Mouse (Mus musculus): ENCODE results near the gene Cpped1. TPM values are rescaled to one million over a fixed set of nuclear protein-coding genes. Genes with fewer than 3 reads are reported as not detected.
A peak's percentile ranks its signal among the peaks of the same experiment; 100 is the strongest.

The Cpped1 gene
- total and polyA plus RNA-seq, 2 experiments from 2014 or later, result 16.5 to 19.1 TPM

DNA sequence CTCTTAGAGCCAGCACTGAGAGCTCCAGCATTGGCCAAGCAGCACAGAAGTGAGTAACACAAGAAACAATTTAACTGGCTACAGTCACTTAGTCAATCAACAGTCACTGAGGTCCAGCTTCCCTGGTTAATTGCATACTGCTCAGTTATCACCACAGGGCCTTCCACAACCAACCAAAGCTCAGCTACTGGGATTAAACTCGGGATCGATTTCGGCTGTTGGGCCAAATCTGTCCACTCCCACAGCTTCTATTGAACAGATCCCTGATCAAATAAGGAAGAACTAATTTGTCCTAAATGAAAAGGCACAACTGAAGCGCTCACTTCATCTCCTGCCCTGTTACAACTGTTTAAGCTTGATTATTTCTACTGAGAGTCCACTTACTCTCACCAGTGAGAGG, 4.0 kb downstream of the Cpped1 start:
- no peak overlapping the region for H3K9ac ChIP-seq
- H3K9me3 ChIP-seq (ENCODE audit: low read length), result no peaks in the 10 kb centered on the region
- H3K4me2 ChIP-seq (ENCODE audit: low read depth), result no peak overlapping the region
- no peak overlapping the region for H3K4me3 ChIP-seq (ENCODE audit: low read depth, low read length)
- 81% methylated on average over 4 of the region's 4 CpGs for WGBS
- no peaks in the 10 kb centered on the region for H3K36me3 ChIP-seq (ENCODE audit: insufficient read depth)
- no peak for TF ChIP-seq CTCF (IDR thresholded peaks at IDR 0.05; ENCODE audit: low read depth)
- DNase-seq (no peak), ATAC-seq (no peak)
- peaks cover 9% of the 10 kb centered on the region; the same call in 1 of the 2 replicates for H3K4me1 ChIP-seq (ENCODE audit: insufficient read depth)
- no peaks in the 10 kb centered on the region for H3K27me3 ChIP-seq (ENCODE audit: insufficient read depth, low read length)
- H3K27ac ChIP-seq (ENCODE audit: low read depth, low read length), result no peak overlapping the region

DNA sequence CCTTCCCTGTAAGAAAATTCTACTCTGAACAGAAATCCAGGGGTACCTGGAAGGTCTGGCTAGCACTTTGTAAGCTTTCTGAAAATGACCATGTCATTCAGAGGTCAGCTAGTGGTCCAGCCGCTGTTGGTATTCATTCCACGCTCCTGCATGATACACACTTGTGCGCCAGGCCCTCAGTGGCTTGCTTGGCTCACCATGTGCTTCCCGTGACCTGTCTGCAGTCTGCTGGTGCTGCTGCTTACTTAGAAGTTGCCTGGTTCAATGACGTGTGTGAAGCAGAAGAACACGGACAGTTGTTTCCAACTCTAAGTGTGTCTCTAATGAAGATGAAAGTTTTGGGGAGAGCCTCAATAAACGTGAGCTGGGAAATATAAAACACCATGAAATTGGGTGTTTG, 7.2 kb downstream of the Cpped1 start:
- no peak overlapping the region for H3K4me2 ChIP-seq (ENCODE audit: low read depth)
- no peaks in the 10 kb centered on the region for H3K9me3 ChIP-seq (ENCODE audit: low read length)
- H3K27me3 ChIP-seq (ENCODE audit: insufficient read depth, low read length), result no peaks in the 10 kb centered on the region
- WGBS, result 89% methylated on average over 7 of the region's 7 CpGs
- no peak for ATAC-seq
- H3K36me3 ChIP-seq (ENCODE audit: insufficient read depth), result no peaks in the 10 kb centered on the region
- no peak overlapping the region for H3K4me3 ChIP-seq (ENCODE audit: low read depth, low read length)
- TF ChIP-seq CTCF (IDR thresholded peaks at IDR 0.05; ENCODE audit: low read depth), result no peak
- H3K9ac ChIP-seq, result no peak overlapping the region
- no peak for DNase-seq
- no peak overlapping the region for H3K27ac ChIP-seq (ENCODE audit: low read depth, low read length)
- no peaks in the 10 kb centered on the region for H3K4me1 ChIP-seq (ENCODE audit: insufficient read depth)

DNA sequence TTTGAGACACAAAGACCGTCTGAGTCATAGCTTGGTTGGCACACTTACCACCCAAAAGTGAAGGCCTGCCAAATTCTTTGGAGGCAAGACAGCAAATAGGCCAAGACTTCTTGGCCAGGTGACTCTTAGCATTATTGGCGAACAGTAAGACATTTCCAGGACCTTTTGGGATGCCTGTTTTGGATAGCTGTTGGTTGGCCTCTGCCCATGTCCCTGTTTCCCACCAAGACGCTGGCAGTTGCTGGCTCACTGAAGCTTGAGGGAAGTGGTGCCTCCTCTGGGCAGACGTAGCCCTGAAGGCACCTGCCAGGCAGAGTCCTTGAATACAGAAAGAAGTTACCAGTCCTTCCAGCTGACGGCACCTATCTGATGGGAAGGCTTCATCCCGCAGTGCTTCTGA, 8.9 kb downstream of the Cpped1 start:
- Histone ChIP-seq H3K9ac (no peak overlapping the region), H3K4me3 (ENCODE audit: low read depth, low read length) (no peak overlapping the region), H3K27me3 (ENCODE audit: insufficient read depth, low read length) (no peaks in the 10 kb centered on the region), H3K27ac (ENCODE audit: low read depth, low read length) (no peak overlapping the region), H3K4me2 (ENCODE audit: low read depth) (no peak overlapping the region), H3K36me3 (ENCODE audit: insufficient read depth) (no peaks in the 10 kb centered on the region), H3K4me1 (ENCODE audit: insufficient read depth) (no peaks in the 10 kb centered on the region), H3K9me3 (ENCODE audit: low read length) (no peaks in the 10 kb centered on the region)
- no peak for TF ChIP-seq CTCF (IDR thresholded peaks at IDR 0.05; ENCODE audit: low read depth)
- 84% methylated on average over 6 of the region's 6 CpGs for WGBS
- ATAC-seq (no peak), DNase-seq (no peak)

DNA sequence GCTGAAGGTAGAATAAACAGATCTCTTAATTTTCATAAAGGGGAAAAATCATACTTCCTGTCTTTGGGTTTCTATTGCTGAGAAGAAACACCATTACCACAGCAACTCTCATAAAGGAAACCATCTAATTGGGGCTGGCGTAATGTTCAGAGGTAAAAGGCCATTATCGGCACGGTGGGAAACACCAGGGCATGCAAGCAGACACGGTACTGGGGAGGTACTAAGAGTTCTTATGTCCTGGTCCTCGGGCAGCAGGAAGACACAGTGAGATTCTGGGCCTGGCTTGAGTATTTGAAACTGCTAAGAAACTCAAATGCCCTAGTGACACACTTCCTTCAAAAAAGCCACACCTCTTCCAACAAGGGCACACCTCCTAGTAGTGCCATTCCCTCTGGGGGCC, 12.8 kb downstream of the Cpped1 start:
- Histone ChIP-seq H3K36me3 (ENCODE audit: insufficient read depth) (no peaks in the 10 kb centered on the region), H3K9ac (no peak overlapping the region), H3K4me2 (ENCODE audit: low read depth) (no peak overlapping the region), H3K4me3 (ENCODE audit: low read depth, low read length) (no peak overlapping the region), H3K4me1 (ENCODE audit: insufficient read depth) (no peaks in the 10 kb centered on the region), H3K27me3 (ENCODE audit: insufficient read depth, low read length) (no peaks in the 10 kb centered on the region), H3K9me3 (ENCODE audit: low read length) (no peaks in the 10 kb centered on the region), H3K27ac (ENCODE audit: low read depth, low read length) (no peak overlapping the region)
- ATAC-seq (no peak), DNase-seq (no peak)
- 90% methylated on average over 5 of the region's 5 CpGs for WGBS
- no peak for TF ChIP-seq CTCF (IDR thresholded peaks at IDR 0.05; ENCODE audit: low read depth)

DNA sequence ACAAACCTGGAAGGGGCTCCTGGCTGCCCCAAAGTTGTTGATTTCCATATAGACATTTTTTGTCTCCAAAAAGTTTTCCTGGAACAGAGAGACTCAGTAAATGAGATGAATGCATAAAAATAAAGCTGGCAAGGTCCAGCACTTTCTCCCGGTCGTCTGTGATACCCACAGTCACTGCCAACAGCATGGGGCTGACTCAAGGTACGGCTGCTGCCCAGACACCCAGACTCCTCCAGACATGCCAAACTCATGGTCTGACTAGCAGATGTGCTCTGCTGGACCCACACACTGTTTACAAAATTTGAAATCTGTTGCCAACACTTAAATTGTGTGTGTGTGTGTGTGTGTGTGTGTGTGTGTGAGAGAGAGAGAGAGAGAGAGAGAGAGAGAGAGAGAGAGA, 14.4 kb downstream of the Cpped1 start:
- DNase-seq (peak; percentile 54), ATAC-seq (peak; percentile 79)
- Histone ChIP-seq H3K27ac (ENCODE audit: low read depth, low read length) (no peak overlapping the region), H3K27me3 (ENCODE audit: insufficient read depth, low read length) (no peaks in the 10 kb centered on the region), H3K4me2 (ENCODE audit: low read depth) (no peak overlapping the region), H3K4me1 (ENCODE audit: insufficient read depth) (no peaks in the 10 kb centered on the region), H3K9me3 (ENCODE audit: low read length) (no peaks in the 10 kb centered on the region), H3K9ac (no peak overlapping the region), H3K4me3 (ENCODE audit: low read depth, low read length) (no peak overlapping the region), H3K36me3 (ENCODE audit: insufficient read depth) (no peaks in the 10 kb centered on the region)
- no peak for TF ChIP-seq CTCF (IDR thresholded peaks at IDR 0.05; ENCODE audit: low read depth)
- 54% methylated on average over 3 of the region's 3 CpGs for WGBS

DNA sequence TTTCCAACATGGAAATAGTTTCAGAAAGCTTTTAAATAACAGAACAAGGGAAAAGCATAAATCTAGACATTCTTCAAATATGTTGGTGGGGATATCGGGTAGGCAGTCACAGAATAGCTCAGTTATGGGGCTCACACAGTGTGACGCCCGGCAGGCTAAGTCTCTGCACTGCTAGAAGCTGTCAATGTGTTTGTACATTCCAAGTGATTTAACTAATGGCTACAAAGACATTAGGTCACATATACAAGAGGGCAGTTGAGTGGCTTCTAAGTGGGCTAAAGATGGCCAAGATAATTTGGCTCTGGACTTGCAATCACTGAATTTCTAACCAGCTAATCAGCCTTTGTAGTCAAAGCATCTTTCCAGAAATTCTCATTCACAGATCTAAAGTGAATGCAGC, 19.1 kb downstream of the Cpped1 start:
- H3K4me3 ChIP-seq (ENCODE audit: low read depth, low read length), result no peak overlapping the region

DNA sequence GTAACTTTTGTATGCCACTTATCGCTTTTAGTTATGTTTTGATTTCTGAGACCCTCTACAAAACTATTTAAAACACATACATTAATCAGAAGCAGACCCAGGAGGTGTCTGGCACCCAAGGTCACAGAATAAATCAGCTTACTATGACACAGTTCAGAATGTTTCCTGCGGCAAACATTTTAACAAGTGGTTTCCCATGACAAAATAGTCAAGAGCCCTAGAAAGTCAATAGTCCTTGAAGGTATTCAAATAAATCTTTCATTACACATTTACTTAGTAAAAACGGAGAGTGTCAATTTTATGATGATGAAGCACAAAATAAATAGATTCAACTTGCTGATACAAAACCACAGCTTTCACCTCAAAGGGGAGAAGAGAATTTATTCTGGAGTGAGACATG, 19.5 kb downstream of the Cpped1 start:
- Histone ChIP-seq H3K9me3 (ENCODE audit: low read length) (no peaks in the 10 kb centered on the region), H3K27me3 (ENCODE audit: insufficient read depth, low read length) (no peaks in the 10 kb centered on the region), H3K4me1 (ENCODE audit: insufficient read depth) (no peaks in the 10 kb centered on the region), H3K4me3 (ENCODE audit: low read depth, low read length) (no peak overlapping the region), H3K9ac (no peak overlapping the region), H3K36me3 (ENCODE audit: insufficient read depth) (no peaks in the 10 kb centered on the region), H3K4me2 (ENCODE audit: low read depth) (no peak overlapping the region), H3K27ac (ENCODE audit: low read depth, low read length) (no peak overlapping the region)
- WGBS, result 84% methylated on average over 3 of the region's 3 CpGs
- TF ChIP-seq CTCF (IDR thresholded peaks at IDR 0.05; ENCODE audit: low read depth), result no peak
- no peak for ATAC-seq
- no peak for DNase-seq

More for the DNA sequence above, 19.1 kb downstream of the Cpped1 start:
- WGBS, result 43% methylated on average over 3 of the region's 3 CpGs
- H3K4me1 ChIP-seq (ENCODE audit: insufficient read depth), result no peaks in the 10 kb centered on the region
- DNase-seq (no peak), ATAC-seq (no peak)
- no peak overlapping the region for H3K4me2 ChIP-seq (ENCODE audit: low read depth)
- no peaks in the 10 kb centered on the region for H3K27me3 ChIP-seq (ENCODE audit: insufficient read depth, low read length)
- no peak overlapping the region for H3K27ac ChIP-seq (ENCODE audit: low read depth, low read length)
- no peaks in the 10 kb centered on the region for H3K36me3 ChIP-seq (ENCODE audit: insufficient read depth)
- no peak overlapping the region for H3K9ac ChIP-seq
- no peaks in the 10 kb centered on the region for H3K9me3 ChIP-seq (ENCODE audit: low read length)
- TF ChIP-seq CTCF (IDR thresholded peaks at IDR 0.05; ENCODE audit: low read depth), result no peak

DNA sequence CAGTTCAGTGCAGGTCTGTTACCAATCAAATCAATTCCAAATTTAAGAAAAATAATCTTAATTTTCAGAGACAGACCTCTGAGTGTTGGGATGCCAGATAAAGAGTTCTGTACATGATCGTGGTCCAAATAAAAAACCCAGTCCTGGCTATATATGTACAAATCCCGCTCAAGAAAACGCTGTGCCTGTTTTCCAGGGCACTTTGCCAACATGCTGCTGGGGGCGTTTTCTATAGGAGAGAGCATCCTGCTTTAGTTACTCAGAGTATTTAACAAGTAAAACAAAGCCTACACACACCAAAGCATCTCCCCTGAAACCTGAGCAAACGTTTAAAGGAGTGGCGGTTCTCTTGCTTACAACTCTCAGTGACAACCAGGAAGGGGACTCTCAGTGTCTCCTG, 27.4 kb downstream of the Cpped1 start:
- H3K4me2 ChIP-seq (ENCODE audit: low read depth), result no peak overlapping the region
- H3K27ac ChIP-seq (ENCODE audit: low read depth, low read length), result no peak overlapping the region
- DNase-seq (peak; percentile 61), ATAC-seq (no peak)
- no peak overlapping the region for H3K4me3 ChIP-seq (ENCODE audit: low read depth, low read length)
- no peaks in the 10 kb centered on the region for H3K9me3 ChIP-seq (ENCODE audit: low read length)
- no peak for TF ChIP-seq CTCF (IDR thresholded peaks at IDR 0.05; ENCODE audit: low read depth)
- no peaks in the 10 kb centered on the region for H3K36me3 ChIP-seq (ENCODE audit: insufficient read depth)
- no peaks in the 10 kb centered on the region for H3K27me3 ChIP-seq (ENCODE audit: insufficient read depth, low read length)
- H3K4me1 ChIP-seq (ENCODE audit: insufficient read depth), result no peaks in the 10 kb centered on the region
- 39% methylated on average over 6 of the region's 6 CpGs for WGBS
- no peak overlapping the region for H3K9ac ChIP-seq

All from forebrain, postnatal 0 days (tissue).